Mouse (Mus musculus): ENCODE measurements around the gene Gm10801.
"Not testable (repeated sequence)": the region's sequence is repeated elsewhere in the genome, so short reads cannot be mapped to it uniquely, and the experiment has no call there.

Gm10801 gene

GRCm38 (mm10) chr2:98661937-98662336, at the start of gene Gm10801:
Gene Gm10801, plus strand, starts transcription at chr2:98662237.
- not testable (repeated sequence) for DNase-seq

GRCm38 (mm10) chr2:98667201-98667600, 5.2 kb downstream of the Gm10801 start, which contains the start of gene Gm10800:
Gene Gm10800, minus strand, starts transcription at chr2:98667301.
- DNase-seq: not testable (repeated sequence)

- DNase-seq: no peak
Measured at GRCm38 (mm10) chr2:98697533-98697932, 35.5 kb downstream of the Gm10801 start.

Data from thymus, postnatal 4 days (tissue).